Mouse (Mus musculus) MEL-GATA-1-ER (cell line): ENCODE data around the gene Ces1e.

Experiments used
- DNase-seq: peaks from one replicate; pipeline ENCODE4 v3.0.0-alpha.2; 2012; ENCODE audit warnings: low read depth; ENCODE audit errors: extremely low read depth

Gene Ces1e

DNA sequence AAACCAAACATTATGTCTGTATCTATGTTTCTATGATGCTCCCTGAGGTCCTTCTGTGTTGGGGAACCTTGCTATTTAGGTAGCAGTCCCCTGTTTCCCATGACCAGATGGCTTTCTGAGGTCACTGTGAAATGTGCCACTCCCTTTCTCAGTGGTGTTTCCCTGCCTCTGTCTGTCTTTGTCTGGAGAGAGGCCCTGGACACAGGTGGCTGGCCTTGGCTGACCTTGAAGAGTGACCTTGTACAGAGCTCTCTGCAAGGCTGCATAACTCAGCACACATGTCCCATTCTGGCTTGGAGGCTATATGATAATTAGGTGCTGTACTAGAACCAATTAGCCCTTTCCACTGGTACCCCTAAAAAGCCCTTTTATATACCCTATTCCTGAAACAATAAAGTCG is 52.8 kb downstream of the Ces1e start:
- DNase-seq, result no peak

DNA sequence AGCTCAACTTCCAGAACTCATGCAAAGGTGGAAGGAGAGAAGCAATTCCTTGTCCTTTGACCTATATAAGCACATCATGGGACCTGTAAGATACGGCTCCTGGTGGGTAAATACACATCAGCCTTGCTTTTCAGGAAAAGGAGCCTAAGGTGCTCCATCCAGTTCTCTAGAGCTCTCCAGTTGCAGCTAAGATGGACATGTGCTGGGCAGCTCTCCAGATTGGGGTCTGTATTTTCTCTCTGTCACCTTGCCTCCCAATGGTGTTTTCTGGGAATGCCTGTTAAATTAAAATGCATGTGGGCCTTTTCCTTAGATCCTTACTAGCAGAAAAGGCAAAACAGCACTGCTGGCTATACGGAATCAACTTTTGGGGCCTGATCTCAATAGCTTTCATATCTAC is 54.9 kb downstream of the Ces1e start:
- DNase-seq, result no peak

DNA sequence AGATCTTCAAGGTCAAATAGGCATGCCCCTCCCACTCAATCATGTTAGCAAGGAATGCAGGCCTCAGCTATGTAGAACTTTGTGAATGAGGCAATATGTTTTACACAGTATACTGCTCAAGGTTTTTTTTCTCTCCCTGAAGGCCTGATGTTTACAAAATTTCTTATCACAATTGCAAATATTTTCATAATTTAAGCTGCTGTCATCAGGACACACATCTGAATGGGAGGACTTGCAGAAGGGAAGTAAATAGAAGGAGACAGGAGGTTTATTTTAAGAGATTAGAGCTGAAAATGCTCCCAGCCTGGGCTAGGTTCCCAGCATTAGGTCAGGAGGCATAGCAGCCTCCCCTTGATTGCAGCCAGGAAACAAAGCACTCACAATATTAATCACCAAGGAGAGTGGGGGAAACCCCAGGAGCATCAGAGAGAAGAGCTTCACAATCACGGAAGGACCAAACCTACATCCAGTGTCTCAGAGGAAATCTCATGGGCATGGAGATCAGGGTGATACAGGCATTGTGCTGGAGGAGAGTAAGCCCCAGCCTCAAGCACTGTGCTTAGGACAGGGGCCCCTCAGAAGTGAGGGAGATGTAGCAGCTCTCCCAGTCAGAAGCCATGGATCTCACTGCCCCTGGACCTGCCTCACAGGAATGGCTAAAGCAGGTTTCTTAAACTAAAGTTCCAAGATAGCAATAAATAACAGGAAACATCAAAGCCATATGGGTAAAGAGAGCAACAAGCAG is 57.4 kb downstream of the Ces1e start:
- DNase-seq, result no peak

DNA sequence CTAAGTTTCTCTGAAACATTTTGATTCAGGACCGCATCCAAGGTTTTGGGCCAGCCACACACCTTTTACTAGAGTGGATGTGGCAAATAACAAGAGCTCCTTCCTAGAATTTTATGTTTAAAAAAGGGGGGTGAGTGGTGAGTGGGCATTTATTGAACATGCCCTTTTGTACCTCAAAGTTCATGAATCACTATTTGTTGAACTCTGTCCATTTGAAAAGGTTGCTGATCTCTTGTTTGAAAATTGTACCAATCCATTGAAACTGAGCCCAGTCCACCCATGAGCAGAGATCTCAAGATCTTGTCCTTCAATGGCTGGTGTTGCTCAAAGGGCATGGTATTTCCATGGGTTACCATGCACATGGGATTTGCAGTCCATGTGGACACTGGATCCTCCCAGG is 66.1 kb downstream of the Ces1e start:
- no peak for DNase-seq

DNA sequence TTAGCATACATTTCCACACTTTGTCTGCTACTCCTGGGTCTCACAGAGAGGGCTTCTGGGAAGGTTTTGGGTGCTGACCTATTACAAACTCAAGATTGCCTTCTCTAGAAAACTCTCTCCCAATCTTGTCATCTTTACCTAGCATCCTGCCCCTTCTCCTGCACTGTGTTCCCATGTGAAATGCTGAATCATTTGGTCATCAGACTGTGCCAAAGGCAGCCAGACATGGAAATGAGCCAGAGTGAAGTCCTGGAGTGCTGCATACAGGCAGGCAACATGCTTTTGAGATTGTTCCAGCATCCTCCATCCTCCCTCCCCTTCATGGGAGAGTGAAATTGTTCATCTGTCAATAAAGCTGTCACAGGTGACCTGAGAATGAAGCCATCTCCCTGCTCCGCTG is 78.0 kb downstream of the Ces1e start:
- DNase-seq, result no peak
